Mouse (Mus musculus): Measurements from ENCODE around the gene Gm3138.
"Not testable (repeated sequence)": the region's sequence is repeated elsewhere in the genome, so short reads cannot be mapped to it uniquely, and the experiment has no call there.

Gene Gm3138

GRCm38 (mm10) chr14:4249331-4249730 is at the start of gene Gm3138:
TSS of gene Gm3138 (plus strand) at chr14:4249631.
- DNase-seq: not testable (repeated sequence)

- not testable (repeated sequence) for DNase-seq
Observed at GRCm38 (mm10) chr14:4269238-4269950, 20.0 kb downstream of the Gm3138 start.

- DNase-seq: not testable (repeated sequence)
Observed at GRCm38 (mm10) chr14:4279828-4280227, 30.4 kb downstream of the Gm3138 start.
